Mouse (Mus musculus): ENCODE data around the gene Rxra. TPM values are rescaled to one million over a fixed set of nuclear protein-coding genes. Genes with fewer than 3 reads are reported as not detected.

Rxra gene
- polyA plus RNA-seq, 1 experiment from 2014 or later = 41.3 TPM

GRCm38 (mm10) chr2:27650991-27651390 is 25.2 kb upstream of the Rxra start:
- H3K79me2 ChIP-seq (ENCODE audit: inconsistent target) = no peaks in the 10 kb centered on the region
- no peak overlapping the region for H3K4me3 ChIP-seq (ENCODE audit: inconsistent target)
- no peaks in the 10 kb centered on the region for H3K36me3 ChIP-seq (ENCODE audit: inconsistent target)
- no peak overlapping the region for H3K27ac ChIP-seq

DNA sequence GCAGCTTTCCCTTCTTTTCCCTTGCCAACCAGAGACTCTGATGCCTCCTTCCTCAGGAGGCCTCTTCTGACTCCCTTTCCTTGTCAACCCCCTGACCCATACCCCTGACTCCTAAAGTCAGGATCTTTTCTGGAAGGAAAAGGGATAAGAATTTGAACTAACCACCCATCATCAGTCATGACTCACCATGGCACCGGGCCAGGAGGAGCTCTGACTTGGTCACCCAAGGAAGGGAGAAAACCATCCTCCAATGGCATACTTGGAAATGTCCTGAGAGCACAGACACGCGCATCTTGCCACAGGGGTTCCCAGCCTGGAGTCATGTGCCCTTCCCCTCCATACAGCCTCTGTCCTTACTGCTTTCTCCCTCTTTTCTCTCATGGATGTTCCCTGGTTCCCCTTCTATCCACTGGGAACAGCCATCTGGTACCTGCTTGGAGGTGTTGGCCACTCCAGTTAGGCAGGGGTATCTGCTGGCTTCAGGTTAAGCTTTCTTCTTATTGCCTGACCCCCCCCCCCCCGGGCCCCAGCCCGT is 22.7 kb upstream of the Rxra start:
- Histone ChIP-seq H3K36me3 (ENCODE audit: inconsistent target) (no peaks in the 10 kb centered on the region), H3K27ac (no peak overlapping the region), H3K79me2 (ENCODE audit: inconsistent target) (no peaks in the 10 kb centered on the region), H3K4me3 (ENCODE audit: inconsistent target) (no peak overlapping the region)
- 87% methylated on average over 4 of the region's 5 CpGs for WGBS (ENCODE audit: missing documents)

GRCm38 (mm10) chr2:27654321-27655232 is 21.7 kb upstream of the Rxra start:
- Histone ChIP-seq H3K27ac (no peak overlapping the region), H3K36me3 (ENCODE audit: inconsistent target) (no peaks in the 10 kb centered on the region), H3K4me3 (ENCODE audit: inconsistent target) (no peak overlapping the region), H3K79me2 (ENCODE audit: inconsistent target) (no peaks in the 10 kb centered on the region)
- WGBS (ENCODE audit: missing documents) = 84% methylated on average over 8 of the region's 8 CpGs

- Histone ChIP-seq H3K79me2 (ENCODE audit: inconsistent target) (no peaks in the 10 kb centered on the region), H3K36me3 (ENCODE audit: inconsistent target) (no peaks in the 10 kb centered on the region), H3K27ac (no peak overlapping the region), H3K4me3 (ENCODE audit: inconsistent target) (no peak overlapping the region)
Observed at GRCm38 (mm10) chr2:27656576-27656975, 19.7 kb upstream of the Rxra start.

GRCm38 (mm10) chr2:27665284-27665683 is 11.0 kb upstream of the Rxra start:
- H3K4me3 ChIP-seq (ENCODE audit: inconsistent target) = no peak overlapping the region
- no peak overlapping the region for H3K27ac ChIP-seq
- H3K79me2 ChIP-seq (ENCODE audit: inconsistent target) = no peaks in the 10 kb centered on the region
- 91% methylated on average over 6 of the region's 6 CpGs for WGBS (ENCODE audit: missing documents)
- H3K36me3 ChIP-seq (ENCODE audit: inconsistent target) = no peaks in the 10 kb centered on the region

DNA sequence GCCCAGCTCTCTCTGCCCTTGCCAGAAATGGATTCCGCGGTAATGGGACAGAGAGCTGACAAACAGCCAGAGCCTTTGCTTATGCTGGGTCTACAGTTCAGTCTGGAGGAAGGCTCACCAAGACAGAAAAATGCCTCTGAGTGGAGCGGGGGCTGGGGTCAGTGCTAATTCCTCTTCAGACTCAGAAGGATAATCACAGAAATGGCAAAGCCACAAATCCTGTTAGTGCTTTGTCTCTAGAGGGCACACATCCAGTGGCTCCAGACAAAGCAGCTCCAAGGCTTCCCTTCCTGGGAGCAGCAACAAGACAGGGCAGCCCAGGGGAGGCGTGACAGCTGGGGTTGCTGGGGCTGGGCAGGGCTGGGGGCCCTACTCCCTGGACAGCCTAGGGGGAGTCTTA is 9.5 kb upstream of the Rxra start:
- Histone ChIP-seq H3K36me3 (ENCODE audit: inconsistent target) (no peaks in the 10 kb centered on the region), H3K27ac (no peak overlapping the region), H3K79me2 (ENCODE audit: inconsistent target) (no peaks in the 10 kb centered on the region), H3K4me3 (ENCODE audit: inconsistent target) (no peak overlapping the region)
- WGBS (ENCODE audit: missing documents) = 89% methylated on average over 4 of the region's 4 CpGs

GRCm38 (mm10) chr2:27667677-27668076 is 8.6 kb upstream of the Rxra start:
- WGBS (ENCODE audit: missing documents) = 36% methylated on average over 4 of the region's 4 CpGs
- H3K27ac ChIP-seq = no peak overlapping the region
- no peak overlapping the region for H3K4me3 ChIP-seq (ENCODE audit: inconsistent target)
- no peaks in the 10 kb centered on the region for H3K79me2 ChIP-seq (ENCODE audit: inconsistent target)
- H3K36me3 ChIP-seq (ENCODE audit: inconsistent target) = no peaks in the 10 kb centered on the region

GRCm38 (mm10) chr2:27670746-27671145 is 5.5 kb upstream of the Rxra start:
- Histone ChIP-seq H3K4me3 (ENCODE audit: inconsistent target) (no peak overlapping the region), H3K79me2 (ENCODE audit: inconsistent target) (no peaks in the 10 kb centered on the region), H3K36me3 (ENCODE audit: inconsistent target) (no peaks in the 10 kb centered on the region), H3K27ac (no peak overlapping the region)
- WGBS (ENCODE audit: missing documents) = 81% methylated on average over 5 of the region's 5 CpGs

DNA sequence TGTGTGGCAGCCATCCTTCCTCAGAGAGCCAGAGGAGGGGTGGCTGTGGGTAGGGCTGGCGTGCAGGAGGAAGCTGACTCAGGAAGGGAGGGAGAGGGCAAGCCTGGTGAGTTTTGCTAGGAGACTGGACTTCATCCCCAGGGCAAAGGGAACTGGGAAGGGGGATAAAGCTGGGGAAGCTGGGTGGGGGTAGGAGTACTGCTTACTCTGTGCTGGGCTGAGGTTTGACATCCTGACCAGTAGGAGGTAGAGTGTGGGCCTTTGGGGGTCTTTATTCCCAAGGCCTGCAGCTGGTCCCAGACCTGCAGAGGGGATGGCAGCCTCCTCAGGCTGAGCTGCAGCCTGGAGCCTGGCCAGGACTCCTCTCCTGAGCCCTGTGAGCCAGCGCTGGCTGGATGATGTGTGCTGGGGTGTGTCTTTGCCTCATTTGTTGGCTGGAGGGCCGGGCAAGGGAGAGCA is 4.6 kb upstream of the Rxra start:
- H3K4me3 ChIP-seq (ENCODE audit: inconsistent target) = no peak overlapping the region
- H3K27ac ChIP-seq = no peak overlapping the region
- H3K79me2 ChIP-seq (ENCODE audit: inconsistent target) = no peaks in the 10 kb centered on the region
- 41% methylated on average over 3 of the region's 3 CpGs for WGBS (ENCODE audit: missing documents)
- H3K36me3 ChIP-seq (ENCODE audit: inconsistent target) = no peaks in the 10 kb centered on the region

- no peak overlapping the region for H3K27ac ChIP-seq
- no peak overlapping the region; the same call in 1 of the 2 replicates for H3K4me3 ChIP-seq (ENCODE audit: inconsistent target)
- 7% methylated on average over 28 of the region's 106 CpGs for WGBS (ENCODE audit: missing documents)
- H3K36me3 ChIP-seq (ENCODE audit: inconsistent target) = no peaks in the 10 kb centered on the region
- H3K79me2 ChIP-seq (ENCODE audit: inconsistent target) = peaks cover 39% of the 10 kb centered on the region
Observed at GRCm38 (mm10) chr2:27676478-27677325, 462 bp downstream of the Rxra start.

DNA sequence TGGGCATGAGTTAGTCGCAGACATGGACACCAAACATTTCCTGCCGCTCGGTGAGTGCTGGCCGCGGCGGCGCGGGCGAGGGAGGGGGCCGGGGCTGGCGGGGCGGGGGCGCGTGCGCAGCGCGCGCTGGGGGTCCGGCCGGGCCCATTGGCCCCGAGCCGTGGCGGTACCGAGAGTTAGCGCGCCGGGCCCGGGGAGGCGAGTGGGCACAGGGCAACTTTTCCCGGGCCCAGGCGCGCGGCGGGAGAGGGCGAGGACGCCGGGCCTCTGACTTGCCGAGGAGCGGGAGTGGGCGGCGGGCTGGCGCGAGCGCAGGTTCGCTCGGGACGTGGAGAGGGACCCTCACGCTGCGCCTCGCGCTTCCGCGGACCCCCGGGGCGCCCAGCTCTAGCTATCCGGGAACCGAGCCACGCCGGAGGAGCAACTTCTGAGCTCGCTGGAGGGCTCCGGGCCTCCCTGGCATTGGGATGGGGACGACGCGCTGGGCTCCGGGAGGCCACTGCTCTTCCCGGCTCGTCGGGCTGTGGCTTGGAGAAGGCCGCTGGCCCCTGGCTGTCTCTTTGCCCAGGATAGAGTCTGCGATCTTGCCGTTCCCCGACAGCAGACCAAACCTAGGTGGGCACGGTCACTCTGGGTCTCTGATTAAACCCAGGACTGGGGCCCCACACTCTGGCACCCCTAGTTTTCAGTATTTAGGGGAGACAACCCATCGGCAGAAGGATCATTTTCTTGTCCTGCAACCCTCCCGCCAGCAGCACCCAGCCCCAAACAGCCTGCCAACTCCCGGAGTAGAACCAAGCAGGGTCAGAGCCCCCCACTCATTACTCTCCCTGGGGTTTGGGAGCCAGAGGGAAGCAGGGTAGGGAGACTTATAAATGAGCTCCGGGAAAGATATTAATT is 1.4 kb downstream of the Rxra start:
- Histone ChIP-seq H3K79me2 (ENCODE audit: inconsistent target) (peaks cover 49% of the 10 kb centered on the region), H3K27ac (peak overlapping the region; percentile 31; the same call in 1 of the 2 replicates), H3K36me3 (ENCODE audit: inconsistent target) (no peaks in the 10 kb centered on the region), H3K4me3 (ENCODE audit: inconsistent target) (peak overlapping the region; percentile 51)
- 1% methylated on average over 69 of the region's 77 CpGs for WGBS (ENCODE audit: missing documents)

DNA sequence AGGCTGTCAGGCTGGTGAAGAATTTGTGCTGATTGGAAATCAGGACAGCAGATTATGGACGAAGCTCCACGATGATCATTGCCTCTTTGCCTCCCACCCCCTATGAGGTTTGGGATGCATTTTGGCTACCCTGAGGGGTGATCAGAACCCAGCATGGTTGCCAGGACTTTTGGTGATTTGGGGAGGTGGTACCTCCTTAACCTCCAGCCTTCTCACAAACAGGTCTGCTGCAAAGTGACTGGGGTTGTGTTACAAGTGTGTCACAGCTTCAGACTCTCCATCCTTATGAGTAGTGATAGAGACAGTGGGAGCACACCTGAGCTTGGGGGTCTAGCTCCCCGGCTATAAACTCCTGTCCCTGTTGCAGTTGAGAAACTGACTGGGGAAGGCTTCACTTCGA is 2.1 kb downstream of the Rxra start:
- H3K36me3 ChIP-seq (ENCODE audit: inconsistent target) = no peaks in the 10 kb centered on the region
- peaks cover 56% of the 10 kb centered on the region for H3K79me2 ChIP-seq (ENCODE audit: inconsistent target)
- peak overlapping the region; percentile 31; the same call in 1 of the 2 replicates for H3K27ac ChIP-seq
- peak overlapping the region; percentile 51 for H3K4me3 ChIP-seq (ENCODE audit: inconsistent target)
- WGBS (ENCODE audit: missing documents) = 68% methylated on average over 4 of the region's 4 CpGs

GRCm38 (mm10) chr2:27678836-27679480 is 2.7 kb downstream of the Rxra start:
- Histone ChIP-seq H3K27ac (peak overlapping the region; percentile 36), H3K36me3 (ENCODE audit: inconsistent target) (no peaks in the 10 kb centered on the region), H3K4me3 (ENCODE audit: inconsistent target) (peak overlapping the region; percentile 51; the same call in 1 of the 2 replicates), H3K79me2 (ENCODE audit: inconsistent target) (peaks cover 62% of the 10 kb centered on the region)
- 93% methylated on average over 7 of the region's 7 CpGs for WGBS (ENCODE audit: missing documents)

Data from macrophage (primary cell).